Comparison of ENCODE assay signal across 7 mouse cellular contexts in genomic region chr11:61448599-61449225, GRCm38 (mm10). TPM values are rescaled to one million over a fixed set of nuclear protein-coding genes. Genes with fewer than 3 reads are reported as not detected.
DNase-seq lines count a peak whose midpoint lies in the region; ATAC-seq lines count a peak whose summit lies in the region.

No protein-coding gene starts in this region.

- H3K4me1 ChIP-seq in embryonic facial prominence, embryonic 15.5 days: peaks cover 44% of the 10 kb centered on the region

- no peak overlapping the region for H3K9ac ChIP-seq in embryonic facial prominence, embryonic 15.5 days

- 0 out of 2 replicates have a peak overlapping the region, but pooled peaks have one; percentile 21 for H3K4me2 ChIP-seq in embryonic facial prominence, embryonic 15.5 days (replicated peaks)

- peak; percentile 64 for ATAC-seq in embryonic facial prominence, embryonic 15.5 days (ENCODE audit: insufficient number of reproducible peaks, low FRiP score, low TSS enrichment, low read depth)

- no peaks in the 10 kb centered on the region for H3K9me3 ChIP-seq in embryonic facial prominence, embryonic 15.5 days (replicated peaks)

- H3K27me3 ChIP-seq in embryonic facial prominence, embryonic 15.5 days: no peaks in the 10 kb centered on the region; the same call in 1 of the 2 replicates

- peak; percentile 14 for DNase-seq in ovary, adult 18-20 months (ENCODE audit: low spot score)
- no peak for DNase-seq in ovary, postnatal 14 days (ENCODE audit: low spot score)
- DNase-seq in heart, postnatal 10 days: peak; percentile 70 to 74
- DNase-seq in lung, postnatal 25 days (ENCODE audit: low spot score): peak; percentile 39
- DNase-seq in thymus, postnatal 36 days: no peak
- DNase-seq in thymus, postnatal 25 days: no peak

- H3K27ac ChIP-seq in embryonic facial prominence, embryonic 15.5 days (replicated peaks): peak overlapping the region; percentile 70

- no peak overlapping the region for H3K4me3 ChIP-seq in embryonic facial prominence, embryonic 15.5 days (replicated peaks)

- no peaks in the 10 kb centered on the region for H3K36me3 ChIP-seq in embryonic facial prominence, embryonic 15.5 days

- WGBS in embryonic facial prominence, embryonic 15.5 days: 30% methylated on average over 9 of the region's 9 CpGs

- intact Hi-C loops in heart, postnatal 10 days (cut with DNase I): no loop called here

RNA-seq across cellular contexts. Expression of gene Rnf112, which starts 5.2 kb away (rescaled TPM):
- polyA plus RNA-seq in embryonic facial prominence, embryonic 15.5 days (2015; fragmentation: Nextera tagmentation; extraction: Ambion mirVana): 1.4 and 2.1 TPM in 2 replicates
- total RNA-seq in heart, postnatal 10 days (2021): under 1 TPM; 0.19 to 0.27 TPM

RNA-seq across cellular contexts. Expression of gene Mfap4, which starts 36.5 kb away (rescaled TPM):
- polyA plus RNA-seq in embryonic facial prominence, embryonic 15.5 days (2015; fragmentation: Nextera tagmentation; extraction: Ambion mirVana): 404 and 406 TPM in 2 replicates
- 100 to 1,000 TPM; 112 to 142 TPM for total RNA-seq in heart, postnatal 10 days (2021)

RNA-seq across cellular contexts. Expression of gene Mapk7, which starts 45.5 kb away (rescaled TPM):
- 61.9 and 62.9 TPM in 2 replicates for polyA plus RNA-seq in embryonic facial prominence, embryonic 15.5 days (2015; fragmentation: Nextera tagmentation; extraction: Ambion mirVana)
- total RNA-seq in heart, postnatal 10 days (2021): 10 to 100 TPM; 11.7 to 12.0 TPM

RNA-seq across cellular contexts. Expression of gene B9d1, which starts 56.2 kb away (rescaled TPM):
- 37.3 and 43.7 TPM in 2 replicates for polyA plus RNA-seq in embryonic facial prominence, embryonic 15.5 days (2015; fragmentation: Nextera tagmentation; extraction: Ambion mirVana)
- 10 to 100 TPM; 10.2 to 10.3 TPM for total RNA-seq in heart, postnatal 10 days (2021)

Comparison
In these comparisons a context has a peak if more than half of its experiments do, and no peak if none do; other contexts are left out.
1. DNase-seq: peak in ovary, adult 18-20 months (single experiment), heart, postnatal 10 days (2 of 2) and lung, postnatal 25 days (single experiment); none in ovary, postnatal 14 days (single experiment), thymus, postnatal 36 days (0 of 2) and thymus, postnatal 25 days (single experiment).